Mouse (Mus musculus): ENCODE results near the gene Zfp677. TPM values are rescaled to one million over a fixed set of nuclear protein-coding genes. Genes with fewer than 3 reads are reported as not detected.

Zfp677 gene
- polyA plus RNA-seq, 1 experiment from 2014 or later: 2.7 TPM

Other genes with a start within 250 kb of the Zfp677 start
- gene Vmn1r234, start 157.7 kb upstream of the Zfp677 start, polyA plus RNA-seq (2014; fragmentation: Nextera tagmentation; extraction: Ambion mirVana): not detected in 2 replicates
- gene Vmn1r235, start 127.3 kb upstream of the Zfp677 start, polyA plus RNA-seq (2014; fragmentation: Nextera tagmentation; extraction: Ambion mirVana): not detected in 2 replicates
- not detected in 2 replicates for gene Vmn1r236, start 100.8 kb upstream of the Zfp677 start, polyA plus RNA-seq (2014; fragmentation: Nextera tagmentation; extraction: Ambion mirVana)
- gene Vmn1r237, start 71.9 kb upstream of the Zfp677 start, polyA plus RNA-seq (2014; fragmentation: Nextera tagmentation; extraction: Ambion mirVana): not detected in 2 replicates
- 2.7 and 4.5 TPM in 2 replicates for gene Zfp54, start 39.5 kb downstream of the Zfp677 start, polyA plus RNA-seq (2014; fragmentation: Nextera tagmentation; extraction: Ambion mirVana)
- 16.6 and 17.2 TPM in 2 replicates for gene Zfp51, start 66.6 kb downstream of the Zfp677 start, polyA plus RNA-seq (2014; fragmentation: Nextera tagmentation; extraction: Ambion mirVana)
- gene Zfp53, start 105.2 kb downstream of the Zfp677 start, polyA plus RNA-seq (2014; fragmentation: Nextera tagmentation; extraction: Ambion mirVana): 9.9 and 10.7 TPM in 2 replicates
- 1.9 and 2.5 TPM in 2 replicates for gene Zfp52, start 151.8 kb downstream of the Zfp677 start, polyA plus RNA-seq (2014; fragmentation: Nextera tagmentation; extraction: Ambion mirVana)
- gene Zfp948, start 183.3 kb downstream of the Zfp677 start, polyA plus RNA-seq (2014; fragmentation: Nextera tagmentation; extraction: Ambion mirVana): 16.4 and 17.4 TPM in 2 replicates